Mouse (Mus musculus): Measurements from ENCODE around the gene Mcrs1. TPM values are rescaled to one million over a fixed set of nuclear protein-coding genes. Genes with fewer than 3 reads are reported as not detected.

The Mcrs1 gene
- polyA plus RNA-seq, 1 experiment from 2014 or later = 158 TPM

DNA sequence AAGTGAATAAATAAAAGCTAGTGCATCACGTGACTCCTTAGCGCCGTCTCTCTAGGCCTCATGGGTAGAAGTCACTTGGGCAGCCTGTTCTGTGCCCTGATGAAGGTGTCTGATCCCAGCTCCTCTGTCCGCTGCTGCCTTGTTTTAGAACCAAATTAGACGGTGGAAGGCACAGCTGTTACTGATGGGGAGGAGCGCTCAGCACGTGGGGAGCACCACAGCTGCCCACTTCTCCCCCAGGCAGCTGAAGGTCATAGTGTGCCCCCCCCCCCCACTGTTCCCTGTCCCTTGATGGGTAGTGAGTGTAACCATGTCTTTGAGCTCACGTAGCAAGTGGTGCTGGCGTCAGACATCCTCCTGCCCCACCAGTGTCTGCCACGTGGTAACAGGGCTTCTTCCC is 38.6 kb downstream of the Mcrs1 start:
- H3K4me1 ChIP-seq (replicated peaks) = no peaks in the 10 kb centered on the region
- ATAC-seq (ENCODE audit: insufficient number of reproducible peaks, insufficient read depth, low FRiP score, low TSS enrichment, low read depth) = no peak
- H3K36me3 ChIP-seq = peaks cover 67% of the 10 kb centered on the region
- H3K4me2 ChIP-seq = no peak overlapping the region
- 0 out of 2 replicates have a peak, but pooled peaks cover 4% of the 10 kb centered on the region for H3K9me3 ChIP-seq
- no peak overlapping the region for H3K9ac ChIP-seq (replicated peaks)
- WGBS = 84% methylated on average over 10 of the region's 10 CpGs
- no peak overlapping the region; the same call in 1 of the 2 replicates for H3K27ac ChIP-seq
- H3K27me3 ChIP-seq = no peaks in the 10 kb centered on the region; the same call in 1 of the 2 replicates
- H3K4me3 ChIP-seq (replicated peaks) = no peak overlapping the region

DNA sequence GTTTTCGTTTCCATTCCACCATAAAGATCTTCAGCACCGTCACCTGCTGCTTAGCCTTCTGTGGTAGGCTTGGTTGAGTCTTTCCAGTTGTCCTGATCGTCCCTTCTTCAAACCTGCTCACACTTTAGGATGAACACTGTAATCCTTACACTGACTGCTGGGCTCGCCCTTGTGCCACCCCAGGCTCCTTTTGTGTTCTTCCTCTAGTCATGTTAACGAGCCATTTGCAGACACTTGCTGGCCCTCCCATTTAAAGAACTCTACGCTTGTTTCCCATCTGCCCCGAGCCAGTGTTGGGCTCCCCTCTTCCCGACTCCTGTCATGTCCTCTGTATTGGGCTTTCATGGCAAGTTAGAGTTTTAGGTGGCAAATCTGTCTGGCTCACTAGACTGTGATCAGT is 45.8 kb downstream of the Mcrs1 start:
- Histone ChIP-seq H3K36me3 (peaks cover 83% of the 10 kb centered on the region), H3K4me2 (no peak overlapping the region), H3K4me1 (replicated peaks) (peaks cover 12% of the 10 kb centered on the region), H3K9me3 (no peaks in the 10 kb centered on the region), H3K9ac (replicated peaks) (no peak overlapping the region), H3K27ac (no peak overlapping the region), H3K4me3 (replicated peaks) (no peak overlapping the region), H3K27me3 (no peaks in the 10 kb centered on the region)
- ATAC-seq (ENCODE audit: insufficient number of reproducible peaks, insufficient read depth, low FRiP score, low TSS enrichment, low read depth) = no peak
- 73% methylated on average over 8 of the region's 8 CpGs for WGBS

DNA sequence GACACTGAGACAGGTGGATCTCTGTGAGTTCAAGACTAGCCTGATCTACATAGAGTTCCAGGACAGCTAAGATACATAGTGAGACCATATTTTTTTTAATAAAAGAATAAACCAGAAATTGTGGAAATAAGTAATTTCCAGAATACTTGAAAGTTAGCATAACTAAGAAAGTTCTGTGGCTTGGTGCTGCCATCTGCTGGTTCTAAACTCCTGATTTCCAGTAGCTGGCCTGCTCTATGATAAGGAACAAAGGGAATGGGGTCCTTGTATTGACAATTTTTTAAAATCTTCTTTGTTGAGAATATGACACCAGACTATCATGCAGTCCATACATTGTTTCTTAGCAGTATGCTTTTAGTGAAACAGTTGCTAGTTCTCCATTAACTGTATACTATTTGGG is 53.0 kb downstream of the Mcrs1 start:
- no peaks in the 10 kb centered on the region for H3K27me3 ChIP-seq
- no peak overlapping the region for H3K9ac ChIP-seq (replicated peaks)
- ATAC-seq (ENCODE audit: insufficient number of reproducible peaks, insufficient read depth, low FRiP score, low TSS enrichment, low read depth) = no peak
- H3K27ac ChIP-seq = no peak overlapping the region
- peaks cover 66% of the 10 kb centered on the region for H3K36me3 ChIP-seq
- 0 out of 2 replicates have a peak, but pooled peaks cover 3% of the 10 kb centered on the region for H3K4me1 ChIP-seq (replicated peaks)
- H3K4me3 ChIP-seq (replicated peaks) = no peak overlapping the region
- no peaks in the 10 kb centered on the region for H3K9me3 ChIP-seq
- H3K4me2 ChIP-seq = no peak overlapping the region

DNA sequence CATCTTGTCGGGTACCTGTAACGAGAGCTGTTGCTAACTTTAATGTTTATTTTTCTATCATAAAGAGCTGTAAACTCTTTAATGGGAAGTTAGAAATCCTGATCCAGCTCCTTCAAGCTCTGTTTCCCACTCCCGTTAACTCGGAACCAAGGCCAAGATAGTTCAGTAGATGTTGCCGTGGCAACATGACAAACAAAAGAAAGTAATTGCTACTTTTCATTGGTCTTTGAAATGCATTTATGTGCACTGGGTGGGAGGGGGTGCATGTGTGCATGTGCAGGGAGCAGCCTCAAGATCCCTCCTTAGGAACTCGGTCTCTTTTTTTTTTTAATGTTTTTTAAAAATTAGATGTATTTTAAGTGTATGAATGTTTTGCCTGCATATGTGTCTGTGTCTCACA is 56.7 kb downstream of the Mcrs1 start:
- H3K4me2 ChIP-seq = no peak overlapping the region
- H3K36me3 ChIP-seq = peaks cover 64% of the 10 kb centered on the region
- no peaks in the 10 kb centered on the region for H3K27me3 ChIP-seq
- H3K9ac ChIP-seq (replicated peaks) = no peak overlapping the region
- H3K27ac ChIP-seq = no peak overlapping the region
- no peaks in the 10 kb centered on the region for H3K9me3 ChIP-seq
- 0 out of 2 replicates have a peak, but pooled peaks cover 3% of the 10 kb centered on the region for H3K4me1 ChIP-seq (replicated peaks)
- H3K4me3 ChIP-seq (replicated peaks) = no peak overlapping the region
- no peak for ATAC-seq (ENCODE audit: insufficient number of reproducible peaks, insufficient read depth, low FRiP score, low TSS enrichment, low read depth)
- 69% methylated on average over 6 of the region's 6 CpGs for WGBS

DNA sequence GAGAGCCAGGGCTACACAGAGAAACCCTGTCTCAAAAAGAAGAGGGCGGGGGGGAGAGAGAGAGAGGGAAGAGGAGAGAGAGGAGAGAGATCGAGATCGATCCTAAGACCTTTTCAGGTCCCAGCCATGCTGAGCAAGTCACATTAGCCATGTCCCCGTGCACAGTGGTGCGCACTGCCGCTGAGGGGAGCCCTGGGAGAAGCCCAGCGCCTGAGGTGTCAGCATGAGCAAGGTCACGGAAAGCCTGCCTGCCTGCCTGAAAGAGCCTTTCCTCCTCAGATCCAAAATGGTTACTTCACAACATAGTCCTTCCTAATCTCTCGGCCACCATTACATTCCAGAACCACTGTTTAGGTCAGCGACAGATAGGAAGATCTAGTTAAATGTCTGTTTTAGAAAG is 57.4 kb downstream of the Mcrs1 start:
- WGBS = 88% methylated on average over 10 of the region's 10 CpGs
- Histone ChIP-seq H3K4me3 (replicated peaks) (no peak overlapping the region), H3K4me2 (no peak overlapping the region), H3K27me3 (no peaks in the 10 kb centered on the region), H3K4me1 (replicated peaks) (0 out of 2 replicates have a peak, but pooled peaks cover 3% of the 10 kb centered on the region), H3K9me3 (no peaks in the 10 kb centered on the region), H3K9ac (replicated peaks) (no peak overlapping the region), H3K36me3 (peaks cover 64% of the 10 kb centered on the region), H3K27ac (peak overlapping the region; percentile 7; the same call in 1 of the 2 replicates)
- no peak for ATAC-seq (ENCODE audit: insufficient number of reproducible peaks, insufficient read depth, low FRiP score, low TSS enrichment, low read depth)

Other genes starting within 250 kb of the Mcrs1 start
- 128 and 135 TPM in 2 replicates for gene Tuba1c, start 222.1 kb downstream of the Mcrs1 start, polyA plus RNA-seq (2016; fragmentation: Nextera tagmentation; extraction: Ambion mirVana)
- gene Prph, start 196.8 kb downstream of the Mcrs1 start, polyA plus RNA-seq (2016; fragmentation: Nextera tagmentation; extraction: Ambion mirVana) = 0.19 and 5.1 TPM in 2 replicates
- 39.5 and 47.1 TPM in 2 replicates for gene Troap, start 177.4 kb downstream of the Mcrs1 start, polyA plus RNA-seq (2016; fragmentation: Nextera tagmentation; extraction: Ambion mirVana)
- gene C1ql4, start 164.1 kb downstream of the Mcrs1 start, polyA plus RNA-seq (2016; fragmentation: Nextera tagmentation; extraction: Ambion mirVana) = 0.19 TPM in 1 of 2 replicates, not detected in the other
- 1.2 and 1.7 TPM in 2 replicates for gene Dnajc22, start 158.8 kb downstream of the Mcrs1 start, polyA plus RNA-seq (2016; fragmentation: Nextera tagmentation; extraction: Ambion mirVana)
- gene Spats2, start 126.0 kb downstream of the Mcrs1 start, polyA plus RNA-seq (2016; fragmentation: Nextera tagmentation; extraction: Ambion mirVana) = 78.7 and 79.2 TPM in 2 replicates
- gene Kcnh3, start 27.1 kb downstream of the Mcrs1 start, polyA plus RNA-seq (2016; fragmentation: Nextera tagmentation; extraction: Ambion mirVana) = 0.13 and 0.24 TPM in 2 replicates
- 74.6 TPM in 2 replicates for gene Prpf40b, start 43.1 kb upstream of the Mcrs1 start, polyA plus RNA-seq (2016; fragmentation: Nextera tagmentation; extraction: Ambion mirVana)
- gene Fam186b, start 43.9 kb upstream of the Mcrs1 start, polyA plus RNA-seq (2016; fragmentation: Nextera tagmentation; extraction: Ambion mirVana) = not detected in 2 replicates
- gene Fmnl3, start 118.5 kb upstream of the Mcrs1 start, polyA plus RNA-seq (2016; fragmentation: Nextera tagmentation; extraction: Ambion mirVana) = 33.6 and 40.6 TPM in 2 replicates
- 240 and 252 TPM in 2 replicates for gene Tmbim6, start 140.9 kb upstream of the Mcrs1 start, polyA plus RNA-seq (2016; fragmentation: Nextera tagmentation; extraction: Ambion mirVana)
- gene Nckap5l, start 205.8 kb upstream of the Mcrs1 start, polyA plus RNA-seq (2016; fragmentation: Nextera tagmentation; extraction: Ambion mirVana) = 13.6 and 14.6 TPM in 2 replicates
- gene Bcdin3d, start 222.8 kb upstream of the Mcrs1 start, polyA plus RNA-seq (2016; fragmentation: Nextera tagmentation; extraction: Ambion mirVana) = 18.6 and 20.2 TPM in 2 replicates

Data from limb, embryonic 12.5 days (tissue).